Mouse (Mus musculus) lung, postnatal 0 days (tissue): Measurements from ENCODE around the gene Immp2l. TPM values are rescaled to one million over a fixed set of nuclear protein-coding genes. Genes with fewer than 3 reads are reported as not detected.

Source experiments
- ATAC-seq: fragments of 200-750 bp; cut with Nextera tagmentation; 2 replicates; pipeline ENCODE4 v1.8.0; 2017; ENCODE audit warnings: moderate library complexity
- DNase-seq: peaks from one replicate; pipeline ENCODE4 v3.0.0-alpha.2; 2016; ENCODE audit warnings: low spot score
- H3K27ac ChIP-seq: fragments of 300-500 bp; sonication (generic); 2 replicates; pipeline ENCODE4 v1.5.1; 2014; ENCODE audit warnings: antibody characterized with exemption, mild to moderate bottlenecking, low read length, mixed read lengths
- H3K27me3 ChIP-seq: fragments of 300-500 bp; sonication (generic); replicated peaks from 2 replicates; pipeline ENCODE4 v1.6.1; 2014; ENCODE audit warnings: low read length, mixed read lengths; ENCODE audit not compliant: insufficient read depth
- H3K36me3 ChIP-seq: fragments of 300-500 bp; sonication (generic); 2 replicates; pipeline ENCODE4 v1.6.1; 2014; ENCODE audit warnings: low read length, mixed read lengths; ENCODE audit not compliant: insufficient read depth
- H3K4me1 ChIP-seq: fragments of 300-500 bp; sonication (generic); 2 replicates; pipeline ENCODE4 v1.6.1; 2014; ENCODE audit warnings: antibody characterized with exemption, low read depth, low read length, mixed read lengths; ENCODE audit not compliant: insufficient read depth
- H3K4me2 ChIP-seq: fragments of 300-500 bp; sonication (generic); replicated peaks from 2 replicates; pipeline ENCODE4 v1.6.1; 2014; ENCODE audit warnings: low read depth, mild to moderate bottlenecking, low read length, moderate library complexity, mixed read lengths
- H3K4me3 ChIP-seq: fragments of 300-500 bp; sonication (generic); 2 replicates; pipeline ENCODE4 v1.5.1; 2014; ENCODE audit warnings: low read depth, low read length
- H3K9ac ChIP-seq: fragments of 300-500 bp; sonication (generic); replicated peaks from 2 replicates; pipeline ENCODE4 v1.6.1; 2014; ENCODE audit warnings: low read depth, mild to moderate bottlenecking
- H3K9me3 ChIP-seq: fragments of 300-500 bp; sonication (generic); 2 replicates; pipeline ENCODE4 v1.6.1; 2016; ENCODE audit warnings: low read length, mixed read lengths
- CTCF ChIP-seq: IDR thresholded peaks from 2 replicates; pipeline ENCODE4 v1.5.1; 2016; ENCODE audit warnings: antibody characterized with exemption, mild to moderate bottlenecking
- EP300 ChIP-seq: IDR thresholded peaks from 2 replicates; pipeline ENCODE4 v1.6.1; 2016; ENCODE audit warnings: antibody characterized with exemption, mild to moderate bottlenecking, control low read depth
- WGBS: fragments of 180-500 bp; shearing (Covaris S2); extraction: QIAGEN DNeasy Blood & Tissue Kit; methylation state at CpG from one replicate; pipeline ENCODE4 v1.1.7; 2014; 5-methylcytosine and 5-hydroxymethylcytosine counted together
- polyA plus RNA-seq: library from polyadenylated mRNA; unstranded; fragments of >200 nt; fragmentation: Nextera tagmentation; extraction: Ambion mirVana; gene quantifications from 2 replicates; pipeline ENCODE4 v1.2.1, GENCODE M21; 2015

Gene Immp2l
- polyA plus RNA-seq = 4.9 and 5.2 TPM in 2 replicates

- ATAC-seq (peak; percentile 99), DNase-seq (peak; percentile 96)
- H3K27ac ChIP-seq = 0 out of 2 replicates have a peak within 1 kb of the TSS, but pooled peaks have one; percentile 15
- H3K4me2 ChIP-seq = peak within 1 kb of the TSS; percentile 66
- H3K36me3 ChIP-seq = no peaks in the 10 kb centered on the region
- peak within 1 kb of the TSS; percentile 41 for H3K9ac ChIP-seq
- H3K4me1 ChIP-seq = peaks cover 4% of the 10 kb centered on the region; the same call in 1 of the 2 replicates
- H3K4me3 ChIP-seq = peak within 1 kb of the TSS; percentile 47
- TF ChIP-seq CTCF (no peak; the same call in 1 of the 2 replicates), EP300 (no peak)
- H3K27me3 ChIP-seq = no peaks in the 10 kb centered on the region
- no peaks in the 10 kb centered on the region for H3K9me3 ChIP-seq
- WGBS = 6% methylated on average over 55 of the region's 68 CpGs
Observed at GRCm38 (mm10) chr12:41023511-41024421, at the start of gene Immp2l. Gene Immp2l, plus strand, starts transcription at chr12:41024090.

- Histone ChIP-seq H3K27ac (no peak overlapping the region), H3K4me2 (no peak overlapping the region), H3K4me1 (no peaks in the 10 kb centered on the region), H3K4me3 (no peak overlapping the region), H3K27me3 (no peaks in the 10 kb centered on the region), H3K9ac (no peak overlapping the region), H3K36me3 (no peaks in the 10 kb centered on the region), H3K9me3 (no peaks in the 10 kb centered on the region)
- DNase-seq (no peak), ATAC-seq (no peak)
- 78% methylated on average over 2 of the region's 2 CpGs for WGBS
- no peak for TF ChIP-seq EP300
- TF ChIP-seq CTCF = no peak
Observed at GRCm38 (mm10) chr12:40978719-40979500, 45.0 kb upstream of the Immp2l start.

- WGBS = 83% methylated on average over 4 of the region's 4 CpGs
- no peaks in the 10 kb centered on the region for H3K27me3 ChIP-seq
- TF ChIP-seq EP300 (no peak), CTCF (no peak)
Observed at GRCm38 (mm10) chr12:40979716-40980115, 44.2 kb upstream of the Immp2l start.

GRCm38 (mm10) chr12:40980160-40980559 lies 43.7 kb upstream of the Immp2l start:
- TF ChIP-seq EP300 = no peak
- no peak for TF ChIP-seq CTCF

More at GRCm38 (mm10) chr12:40979716-40980115, 44.2 kb upstream of the Immp2l start:
- Histone ChIP-seq H3K9me3 (no peaks in the 10 kb centered on the region), H3K4me2 (no peak overlapping the region), H3K36me3 (no peaks in the 10 kb centered on the region), H3K27ac (no peak overlapping the region), H3K4me1 (no peaks in the 10 kb centered on the region), H3K4me3 (no peak overlapping the region), H3K9ac (no peak overlapping the region)
- ATAC-seq (no peak), DNase-seq (no peak)

GRCm38 (mm10) chr12:40983021-40983420 lies 40.9 kb upstream of the Immp2l start:
- H3K4me3 ChIP-seq = no peak overlapping the region
- H3K9ac ChIP-seq = no peak overlapping the region
- no peak overlapping the region for H3K27ac ChIP-seq
- H3K36me3 ChIP-seq = no peaks in the 10 kb centered on the region
- no peaks in the 10 kb centered on the region for H3K4me1 ChIP-seq
- H3K27me3 ChIP-seq = no peaks in the 10 kb centered on the region
- TF ChIP-seq EP300 = no peak
- no peak for TF ChIP-seq CTCF
- DNase-seq (no peak), ATAC-seq (no peak)
- no peak overlapping the region for H3K4me2 ChIP-seq
- H3K9me3 ChIP-seq = no peaks in the 10 kb centered on the region
- 67% methylated on average over 1 of the region's 1 CpGs for whole genome bisulfite sequencing

More at GRCm38 (mm10) chr12:40980160-40980559, 43.7 kb upstream of the Immp2l start:
- no peaks in the 10 kb centered on the region for H3K27me3 ChIP-seq
- no peak overlapping the region for H3K4me2 ChIP-seq
- no peak overlapping the region for H3K27ac ChIP-seq
- H3K4me3 ChIP-seq = no peak overlapping the region
- no peaks in the 10 kb centered on the region for H3K4me1 ChIP-seq
- WGBS = 77% methylated on average over 3 of the region's 3 CpGs
- DNase-seq (no peak), ATAC-seq (no peak)
- H3K36me3 ChIP-seq = no peaks in the 10 kb centered on the region
- H3K9me3 ChIP-seq = no peaks in the 10 kb centered on the region
- no peak overlapping the region for H3K9ac ChIP-seq

GRCm38 (mm10) chr12:40984735-40985134 lies 39.2 kb upstream of the Immp2l start:
- ATAC-seq (no peak), DNase-seq (no peak)
- Histone ChIP-seq H3K36me3 (no peaks in the 10 kb centered on the region), H3K9me3 (no peaks in the 10 kb centered on the region), H3K4me2 (no peak overlapping the region), H3K27me3 (no peaks in the 10 kb centered on the region), H3K4me3 (no peak overlapping the region), H3K9ac (no peak overlapping the region), H3K4me1 (no peaks in the 10 kb centered on the region), H3K27ac (no peak overlapping the region)
- no peak for TF ChIP-seq CTCF
- TF ChIP-seq EP300 = no peak
- 33% methylated on average over 4 of the region's 4 CpGs for WGBS
